Mouse (Mus musculus): ENCODE data around the gene Cdr2. TPM values are rescaled to one million over a fixed set of nuclear protein-coding genes. Genes with fewer than 3 reads are reported as not detected.
"Not testable (repeated sequence)": the region's sequence is repeated elsewhere in the genome, so short reads cannot be mapped to it uniquely, and the experiment has no call there.

The Cdr2 gene
- polyA plus RNA-seq, 1 experiment from 2014 or later, result 18.7 TPM

DNA sequence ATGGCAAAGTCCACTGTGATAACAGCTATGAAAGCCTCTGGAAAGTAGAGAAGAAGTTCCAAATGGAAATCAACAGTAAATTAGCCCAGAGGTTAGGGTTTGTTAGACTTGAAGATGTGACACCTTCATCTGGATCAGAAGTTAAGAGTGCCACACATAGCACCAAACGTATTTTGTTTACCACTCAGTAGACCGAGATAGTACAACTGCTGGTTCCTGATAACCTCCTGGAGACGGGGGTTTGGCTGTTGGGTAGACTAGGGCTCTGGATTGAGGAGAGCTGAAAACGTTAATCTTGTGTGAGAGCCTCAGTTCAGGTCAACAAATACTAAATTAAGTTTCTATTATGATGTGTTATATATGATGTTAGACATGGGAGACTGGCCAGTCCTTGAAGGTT is 2.1 kb downstream of the Cdr2 start:
- 92% methylated on average over 4 of the region's 4 CpGs for WGBS

DNA sequence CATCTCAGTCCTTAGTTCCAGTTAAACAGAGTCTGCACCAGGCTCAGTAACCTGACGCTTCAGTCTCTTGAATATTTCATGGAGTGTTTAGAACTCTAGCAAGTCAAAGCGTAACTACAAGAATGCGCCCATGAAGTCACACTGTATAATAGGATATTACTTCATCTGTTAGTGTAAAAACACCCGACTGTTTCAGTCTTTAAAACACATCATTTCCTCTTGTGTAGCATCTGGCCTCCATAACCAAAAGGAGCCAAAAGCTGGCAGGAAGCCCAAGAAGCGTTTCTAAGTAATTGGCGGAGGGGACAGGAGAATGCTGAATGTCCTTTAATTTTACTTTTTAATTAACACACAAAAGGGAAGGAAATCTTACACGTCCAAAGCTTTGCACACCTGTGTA is 5.0 kb downstream of the Cdr2 start:
- 36% methylated on average over 7 of the region's 7 CpGs for WGBS
- no peak for ATAC-seq (ENCODE audit: low read depth)
- no peak overlapping the region for H3K4me3 ChIP-seq (ENCODE audit: low read depth, low read length)
- H3K27ac ChIP-seq (ENCODE audit: low read depth, low read length), result peak overlapping the region; percentile 40; the same call in 1 of the 2 replicates
- peaks cover 13% of the 10 kb centered on the region; the same call in 1 of the 2 replicates for H3K4me1 ChIP-seq (ENCODE audit: control insufficient read depth, insufficient read depth, low read length)
- no peak overlapping the region for H3K4me2 ChIP-seq (ENCODE audit: low read depth, low read length)
- H3K27me3 ChIP-seq (ENCODE audit: control insufficient read depth, insufficient read depth, low read length), result no peaks in the 10 kb centered on the region
- H3K9ac ChIP-seq (replicated peaks; ENCODE audit: low read depth, low read length), result no peak overlapping the region
- no peaks in the 10 kb centered on the region for H3K9me3 ChIP-seq (ENCODE audit: control insufficient read depth, low read length)
- no peaks in the 10 kb centered on the region for H3K36me3 ChIP-seq (ENCODE audit: control insufficient read depth, insufficient read depth, low read length)

More for the DNA sequence above, 2.1 kb downstream of the Cdr2 start:
- Histone ChIP-seq H3K4me3 (ENCODE audit: low read depth, low read length) (no peak overlapping the region), H3K27ac (ENCODE audit: low read depth, low read length) (no peak overlapping the region), H3K4me2 (ENCODE audit: low read depth, low read length) (peak overlapping the region; percentile 78; the same call in 1 of the 2 replicates), H3K9ac (replicated peaks; ENCODE audit: low read depth, low read length) (no peak overlapping the region), H3K9me3 (ENCODE audit: control insufficient read depth, low read length) (no peaks in the 10 kb centered on the region), H3K27me3 (ENCODE audit: control insufficient read depth, insufficient read depth, low read length) (no peaks in the 10 kb centered on the region), H3K4me1 (ENCODE audit: control insufficient read depth, insufficient read depth, low read length) (peaks cover 13% of the 10 kb centered on the region; the same call in 1 of the 2 replicates), H3K36me3 (ENCODE audit: control insufficient read depth, insufficient read depth, low read length) (no peaks in the 10 kb centered on the region)
- ATAC-seq (ENCODE audit: low read depth), result no peak

DNA sequence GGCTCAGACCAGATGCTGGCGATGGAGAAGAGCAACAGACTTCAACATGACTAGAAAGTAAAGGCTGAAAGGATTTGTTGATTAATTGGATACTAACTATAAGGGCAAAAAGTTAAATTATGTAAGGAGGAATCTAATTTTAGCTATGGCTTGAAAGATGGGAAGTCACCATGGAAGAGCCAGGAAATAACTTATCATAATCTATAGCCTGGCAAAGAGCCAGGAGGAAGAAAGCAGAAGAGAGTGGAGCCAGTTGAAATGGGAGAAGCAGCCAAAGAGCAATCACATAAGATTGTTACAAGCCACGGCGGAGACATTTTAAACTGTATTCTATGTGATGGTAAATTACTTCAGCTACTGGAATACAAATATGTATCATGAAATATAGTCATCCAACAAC is 8.1 kb downstream of the Cdr2 start:
- Histone ChIP-seq H3K4me1 (ENCODE audit: control insufficient read depth, insufficient read depth, low read length) (peaks cover 9% of the 10 kb centered on the region; the same call in 1 of the 2 replicates), H3K36me3 (ENCODE audit: control insufficient read depth, insufficient read depth, low read length) (no peaks in the 10 kb centered on the region), H3K9me3 (ENCODE audit: control insufficient read depth, low read length) (no peaks in the 10 kb centered on the region), H3K27ac (ENCODE audit: low read depth, low read length) (no peak overlapping the region), H3K4me3 (ENCODE audit: low read depth, low read length) (no peak overlapping the region), H3K4me2 (ENCODE audit: low read depth, low read length) (no peak overlapping the region), H3K27me3 (ENCODE audit: control insufficient read depth, insufficient read depth, low read length) (no peaks in the 10 kb centered on the region), H3K9ac (replicated peaks; ENCODE audit: low read depth, low read length) (no peak overlapping the region)
- 66% methylated on average over 3 of the region's 3 CpGs for WGBS
- ATAC-seq (ENCODE audit: low read depth), result no peak

DNA sequence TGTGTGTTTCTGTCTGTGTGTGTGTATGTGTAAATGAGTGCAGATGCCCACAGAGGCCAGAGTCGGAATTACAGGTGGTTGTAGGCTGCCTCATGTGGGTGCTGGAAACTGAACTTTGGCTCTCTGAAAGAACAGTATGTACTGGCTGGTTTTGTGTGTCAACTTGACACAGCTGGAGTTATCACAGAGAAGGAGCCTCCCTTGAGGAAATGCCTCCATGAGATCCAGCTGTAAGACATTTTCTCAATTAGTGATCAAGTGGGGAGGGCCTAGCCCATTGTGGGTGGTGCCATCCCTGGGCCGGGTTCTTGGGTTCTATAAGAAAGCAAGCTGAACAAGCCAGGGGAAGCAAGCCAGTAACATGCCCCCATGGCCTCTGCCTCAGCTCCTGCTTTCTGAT is 9.6 kb downstream of the Cdr2 start:
- not testable (repeated sequence) for H3K36me3 ChIP-seq (ENCODE audit: control insufficient read depth, insufficient read depth, low read length); H3K9me3 ChIP-seq (ENCODE audit: control insufficient read depth, low read length); H3K27ac ChIP-seq (ENCODE audit: low read depth, low read length); ATAC-seq (ENCODE audit: low read depth); H3K4me1 ChIP-seq (ENCODE audit: control insufficient read depth, insufficient read depth, low read length); H3K27me3 ChIP-seq (ENCODE audit: control insufficient read depth, insufficient read depth, low read length); H3K4me3 ChIP-seq (ENCODE audit: low read depth, low read length); H3K4me2 ChIP-seq (ENCODE audit: low read depth, low read length); H3K9ac ChIP-seq (replicated peaks; ENCODE audit: low read depth, low read length)
- whole genome bisulfite sequencing, result 90% methylated on average over 2 of the region's 2 CpGs

DNA sequence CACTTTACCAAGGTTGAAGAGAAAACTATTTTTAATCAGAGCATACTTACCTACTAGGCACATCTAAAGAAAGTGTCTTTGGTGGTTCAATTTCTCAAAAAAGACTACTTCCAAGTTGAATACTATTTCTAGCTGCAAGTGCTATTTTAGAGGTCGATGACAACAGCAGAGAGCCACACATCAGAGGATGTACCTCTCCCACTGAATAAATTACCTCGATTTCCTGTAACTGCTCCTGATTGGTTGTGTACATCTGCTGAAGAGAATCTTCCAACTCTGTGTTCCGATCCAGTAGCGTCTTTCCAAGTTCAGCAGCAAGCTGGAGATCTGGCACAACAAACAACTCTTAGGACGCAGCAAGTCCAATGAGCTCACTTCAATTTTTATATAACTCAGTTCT is 12.0 kb downstream of the Cdr2 start:
- H3K27ac ChIP-seq (ENCODE audit: low read depth, low read length), result no peak overlapping the region
- H3K4me3 ChIP-seq (ENCODE audit: low read depth, low read length), result no peak overlapping the region
- no peaks in the 10 kb centered on the region for H3K36me3 ChIP-seq (ENCODE audit: control insufficient read depth, insufficient read depth, low read length)
- H3K27me3 ChIP-seq (ENCODE audit: control insufficient read depth, insufficient read depth, low read length), result no peaks in the 10 kb centered on the region
- WGBS, result 93% methylated on average over 5 of the region's 5 CpGs
- H3K9ac ChIP-seq (replicated peaks; ENCODE audit: low read depth, low read length), result no peak overlapping the region
- no peaks in the 10 kb centered on the region for H3K9me3 ChIP-seq (ENCODE audit: control insufficient read depth, low read length)
- no peaks in the 10 kb centered on the region for H3K4me1 ChIP-seq (ENCODE audit: control insufficient read depth, insufficient read depth, low read length)
- H3K4me2 ChIP-seq (ENCODE audit: low read depth, low read length), result no peak overlapping the region
- no peak for ATAC-seq (ENCODE audit: low read depth)

DNA sequence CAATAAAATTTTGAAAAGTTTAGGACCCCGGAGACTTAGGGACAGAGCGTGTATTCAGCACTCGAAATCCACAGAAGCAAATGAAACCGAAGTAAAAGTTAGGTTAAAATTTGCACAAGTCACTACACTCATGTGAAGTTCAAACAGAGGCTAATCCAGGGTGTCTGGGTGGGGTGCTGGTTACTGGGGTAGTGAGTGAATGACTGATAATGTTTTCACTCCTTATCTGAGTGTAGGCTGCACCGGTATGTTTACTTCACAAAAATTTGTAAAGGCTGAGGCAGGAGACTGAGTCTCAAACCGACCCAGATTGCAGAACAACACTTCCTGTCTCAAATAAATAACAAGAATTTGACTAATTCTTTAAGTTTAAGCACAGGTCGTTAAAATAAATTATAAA is 12.9 kb downstream of the Cdr2 start:
- Histone ChIP-seq H3K4me3 (ENCODE audit: low read depth, low read length) (no peak overlapping the region), H3K4me2 (ENCODE audit: low read depth, low read length) (no peak overlapping the region), H3K4me1 (ENCODE audit: control insufficient read depth, insufficient read depth, low read length) (no peaks in the 10 kb centered on the region), H3K9ac (replicated peaks; ENCODE audit: low read depth, low read length) (no peak overlapping the region), H3K27me3 (ENCODE audit: control insufficient read depth, insufficient read depth, low read length) (no peaks in the 10 kb centered on the region), H3K9me3 (ENCODE audit: control insufficient read depth, low read length) (no peaks in the 10 kb centered on the region), H3K36me3 (ENCODE audit: control insufficient read depth, insufficient read depth, low read length) (no peaks in the 10 kb centered on the region), H3K27ac (ENCODE audit: low read depth, low read length) (no peak overlapping the region)
- no peak for ATAC-seq (ENCODE audit: low read depth)
- WGBS, result 96% methylated on average over 7 of the region's 7 CpGs

DNA sequence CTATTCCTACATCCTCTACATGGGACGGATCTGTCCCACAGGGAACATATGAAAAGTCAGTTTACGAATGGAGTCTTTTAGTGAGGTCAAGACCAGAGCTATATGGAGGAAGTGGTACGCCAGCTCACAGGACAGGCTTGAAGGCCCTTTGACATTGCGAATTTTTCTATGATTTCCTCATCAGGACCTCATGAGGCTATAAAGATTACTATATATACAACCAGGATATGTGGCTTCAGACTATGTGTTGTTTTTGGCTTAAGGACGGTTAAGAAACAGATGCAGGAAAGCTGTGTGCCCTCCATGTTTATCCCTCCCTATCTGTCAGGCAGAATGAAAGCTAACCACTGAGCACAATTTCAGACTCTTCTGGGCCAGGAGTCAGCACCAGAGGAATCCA is 19.0 kb downstream of the Cdr2 start:
- WGBS, result 90% methylated on average over 5 of the region's 5 CpGs
- Histone ChIP-seq H3K27me3 (ENCODE audit: control insufficient read depth, insufficient read depth, low read length) (no peaks in the 10 kb centered on the region), H3K4me1 (ENCODE audit: control insufficient read depth, insufficient read depth, low read length) (no peaks in the 10 kb centered on the region), H3K27ac (ENCODE audit: low read depth, low read length) (no peak overlapping the region), H3K36me3 (ENCODE audit: control insufficient read depth, insufficient read depth, low read length) (peaks cover 15% of the 10 kb centered on the region), H3K4me3 (ENCODE audit: low read depth, low read length) (no peak overlapping the region), H3K9ac (replicated peaks; ENCODE audit: low read depth, low read length) (no peak overlapping the region), H3K9me3 (ENCODE audit: control insufficient read depth, low read length) (no peaks in the 10 kb centered on the region), H3K4me2 (ENCODE audit: low read depth, low read length) (no peak overlapping the region)
- no peak for ATAC-seq (ENCODE audit: low read depth)

DNA sequence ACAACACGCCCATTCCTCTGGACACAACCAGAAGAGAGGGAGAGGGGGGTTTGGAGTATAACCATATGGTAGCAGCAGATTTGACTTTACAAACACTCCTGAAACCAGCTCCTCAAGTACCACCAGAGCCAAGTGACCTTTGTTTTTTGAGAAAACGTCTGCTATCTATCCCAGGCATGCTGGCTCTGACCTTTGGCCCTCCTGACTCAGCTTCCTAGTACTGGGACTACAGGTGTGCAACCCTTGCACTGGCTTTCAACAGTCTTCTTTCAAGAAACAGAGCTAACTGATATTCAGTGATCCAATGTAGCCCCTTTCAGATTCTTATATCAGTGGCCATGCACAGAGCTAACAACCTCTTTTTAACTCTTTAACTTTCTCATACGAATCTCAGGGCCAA is 20.2 kb downstream of the Cdr2 start:
- no peak overlapping the region for H3K9ac ChIP-seq (replicated peaks; ENCODE audit: low read depth, low read length)
- H3K4me2 ChIP-seq (ENCODE audit: low read depth, low read length), result no peak overlapping the region
- H3K27me3 ChIP-seq (ENCODE audit: control insufficient read depth, insufficient read depth, low read length), result no peaks in the 10 kb centered on the region
- no peak for ATAC-seq (ENCODE audit: low read depth)
- no peaks in the 10 kb centered on the region for H3K9me3 ChIP-seq (ENCODE audit: control insufficient read depth, low read length)
- peaks cover 19% of the 10 kb centered on the region for H3K36me3 ChIP-seq (ENCODE audit: control insufficient read depth, insufficient read depth, low read length)
- H3K4me1 ChIP-seq (ENCODE audit: control insufficient read depth, insufficient read depth, low read length), result no peaks in the 10 kb centered on the region
- no peak overlapping the region for H3K4me3 ChIP-seq (ENCODE audit: low read depth, low read length)
- 75% methylated on average over 3 of the region's 3 CpGs for WGBS
- H3K27ac ChIP-seq (ENCODE audit: low read depth, low read length), result no peak overlapping the region

DNA sequence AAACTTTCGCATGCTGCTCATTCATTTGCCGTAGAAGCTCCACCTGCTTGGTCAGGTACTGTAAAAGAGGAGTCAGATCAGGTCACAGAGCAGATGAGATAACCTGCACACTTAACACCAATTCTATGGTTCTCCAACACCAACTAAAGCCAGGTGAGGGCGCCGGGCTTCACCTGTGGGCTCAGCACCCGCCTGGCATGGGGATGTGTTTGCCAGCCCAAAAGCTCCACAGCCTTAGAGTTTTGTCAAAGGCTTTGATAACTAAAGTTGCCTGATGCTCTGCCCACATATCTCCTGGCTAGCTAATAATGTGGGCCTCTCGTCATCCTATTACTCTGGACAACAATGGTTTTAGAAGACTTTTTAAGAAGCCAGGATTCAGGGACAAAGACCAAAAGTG is 21.5 kb downstream of the Cdr2 start:
- H3K4me3 ChIP-seq (ENCODE audit: low read depth, low read length), result no peak overlapping the region
- no peaks in the 10 kb centered on the region for H3K9me3 ChIP-seq (ENCODE audit: control insufficient read depth, low read length)
- no peak overlapping the region for H3K4me2 ChIP-seq (ENCODE audit: low read depth, low read length)
- H3K36me3 ChIP-seq (ENCODE audit: control insufficient read depth, insufficient read depth, low read length), result peaks cover 19% of the 10 kb centered on the region
- no peak overlapping the region for H3K27ac ChIP-seq (ENCODE audit: low read depth, low read length)
- no peak for ATAC-seq (ENCODE audit: low read depth)
- H3K4me1 ChIP-seq (ENCODE audit: control insufficient read depth, insufficient read depth, low read length), result no peaks in the 10 kb centered on the region
- WGBS, result 89% methylated on average over 6 of the region's 6 CpGs
- H3K9ac ChIP-seq (replicated peaks; ENCODE audit: low read depth, low read length), result no peak overlapping the region
- no peaks in the 10 kb centered on the region for H3K27me3 ChIP-seq (ENCODE audit: control insufficient read depth, insufficient read depth, low read length)

DNA sequence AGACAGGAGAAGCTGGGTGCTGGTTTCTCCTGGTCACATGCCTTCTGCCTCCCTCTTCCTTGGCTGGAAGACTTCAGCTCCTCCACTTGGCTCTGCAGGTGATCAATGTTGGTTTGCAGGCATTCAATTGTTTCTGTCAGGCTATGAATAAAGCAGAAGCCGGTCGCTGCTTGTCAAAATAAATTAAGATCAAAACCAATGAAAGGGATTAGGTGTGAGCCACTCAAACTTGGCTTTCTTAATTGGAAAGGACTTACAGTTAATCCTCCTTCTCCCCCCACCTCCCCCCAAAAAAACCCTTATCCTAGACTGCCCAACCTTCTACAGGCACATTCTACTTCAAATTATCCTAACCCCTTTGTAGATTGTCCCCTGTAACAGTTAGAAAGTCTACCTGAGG is 22.0 kb downstream of the Cdr2 start:
- Histone ChIP-seq H3K4me2 (ENCODE audit: low read depth, low read length) (no peak overlapping the region), H3K27me3 (ENCODE audit: control insufficient read depth, insufficient read depth, low read length) (no peaks in the 10 kb centered on the region), H3K9me3 (ENCODE audit: control insufficient read depth, low read length) (no peaks in the 10 kb centered on the region), H3K4me1 (ENCODE audit: control insufficient read depth, insufficient read depth, low read length) (no peaks in the 10 kb centered on the region), H3K4me3 (ENCODE audit: low read depth, low read length) (no peak overlapping the region), H3K9ac (replicated peaks; ENCODE audit: low read depth, low read length) (no peak overlapping the region), H3K27ac (ENCODE audit: low read depth, low read length) (no peak overlapping the region), H3K36me3 (ENCODE audit: control insufficient read depth, insufficient read depth, low read length) (peaks cover 19% of the 10 kb centered on the region)
- 87% methylated on average over 2 of the region's 2 CpGs for WGBS
- ATAC-seq (ENCODE audit: low read depth), result no peak

All from neural tube, embryonic 14.5 days (tissue).